Mouse (Mus musculus) heart, embryonic 15.5 days (tissue): Measurements from ENCODE around the gene Frem2. TPM values are rescaled to one million over a fixed set of nuclear protein-coding genes. Genes with fewer than 3 reads are reported as not detected.

Experiments
- ATAC-seq: fragments of 200-750 bp; cut with Nextera tagmentation; replicated peaks from 2 replicates; pipeline ENCODE4 v1.8.0; 2017; ENCODE audit warnings: low read depth, moderate TSS enrichment; ENCODE audit not compliant: insufficient number of reproducible peaks, insufficient read depth, low FRiP score
- H3K27ac ChIP-seq: fragments of 300-500 bp; sonication (generic); 2 replicates; pipeline ENCODE4 v1.5.1; 2015; ENCODE audit warnings: mild to moderate bottlenecking, inconsistent platforms
- H3K27me3 ChIP-seq: fragments of 300-500 bp; sonication (generic); 2 replicates; pipeline ENCODE4 v1.6.1; 2015; ENCODE audit warnings: inconsistent platforms
- H3K36me3 ChIP-seq: fragments of 300-500 bp; sonication (generic); 2 replicates; pipeline ENCODE4 v1.6.1; 2015; ENCODE audit warnings: mild to moderate bottlenecking, inconsistent platforms
- H3K4me1 ChIP-seq: fragments of 300-500 bp; sonication (generic); replicated peaks from 2 replicates; pipeline ENCODE4 v1.6.1; 2015; ENCODE audit warnings: inconsistent platforms
- H3K4me2 ChIP-seq: fragments of 300-500 bp; sonication (generic); 2 replicates; pipeline ENCODE4 v1.6.1; 2015; ENCODE audit warnings: inconsistent platforms, mild to moderate bottlenecking, moderate library complexity
- H3K4me3 ChIP-seq: fragments of 300-500 bp; sonication (generic); 2 replicates; pipeline ENCODE4 v1.5.1; 2015; ENCODE audit warnings: mild to moderate bottlenecking, inconsistent platforms
- H3K9ac ChIP-seq: fragments of 300-500 bp; sonication (generic); 2 replicates; pipeline ENCODE4 v1.6.1; 2015; ENCODE audit warnings: mild to moderate bottlenecking, inconsistent platforms
- H3K9me3 ChIP-seq: fragments of 300-500 bp; sonication (generic); replicated peaks from 2 replicates; pipeline ENCODE4 v1.6.1; 2016; ENCODE audit warnings: inconsistent platforms
- WGBS: fragments of 180-500 bp; shearing (Covaris S2); methylation state at CpG from one replicate; pipeline ENCODE4 v1.1.7; 2015; ENCODE audit warnings: mixed read lengths; 5-methylcytosine and 5-hydroxymethylcytosine counted together
- polyA plus RNA-seq: library from polyadenylated mRNA; unstranded; fragments of >200 nt; fragmentation: Nextera tagmentation; extraction: Ambion mirVana; gene quantifications from 2 replicates; pipeline ENCODE4 v1.2.1, GENCODE M21; 2015

Gene Frem2
- polyA plus RNA-seq, 1 experiment from 2014 or later, result 2.2 TPM

DNA sequence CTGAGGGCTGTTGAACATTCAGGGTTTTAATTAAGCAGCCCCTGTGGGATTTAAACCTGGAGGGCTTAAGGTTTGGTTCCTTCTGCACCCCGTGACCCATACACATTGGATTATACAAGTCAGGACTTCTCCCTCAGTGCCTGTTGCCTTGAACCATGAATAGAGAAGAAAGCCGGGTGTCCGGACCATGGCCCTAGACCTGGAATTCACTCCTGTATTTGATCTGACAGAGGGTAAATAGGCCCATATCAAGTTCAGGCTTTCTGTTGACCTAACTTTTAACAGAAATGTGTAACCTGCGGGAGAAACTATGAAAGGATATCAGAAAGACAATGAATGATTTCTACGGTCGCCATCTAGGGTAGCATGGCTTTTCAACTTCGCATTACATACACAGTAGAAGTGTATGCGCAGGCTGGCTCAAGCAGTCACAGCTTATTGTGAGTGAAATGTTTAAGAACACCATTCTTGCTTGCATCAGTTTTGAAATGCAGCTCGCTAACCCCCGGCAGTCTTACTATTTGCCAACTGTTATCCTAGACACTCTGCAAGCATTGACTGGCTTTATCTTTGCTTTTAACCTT, 77.9 kb downstream of the Frem2 start:
- H3K4me3 ChIP-seq, result no peak overlapping the region
- no peak overlapping the region for H3K9ac ChIP-seq
- H3K4me2 ChIP-seq, result no peak overlapping the region
- H3K27ac ChIP-seq, result no peak overlapping the region
- no peaks in the 10 kb centered on the region for H3K36me3 ChIP-seq
- H3K4me1 ChIP-seq, result no peaks in the 10 kb centered on the region
- no peaks in the 10 kb centered on the region for H3K9me3 ChIP-seq
- no peak for ATAC-seq
- no peaks in the 10 kb centered on the region for H3K27me3 ChIP-seq
- WGBS, result 82% methylated on average over 10 of the region's 10 CpGs

DNA sequence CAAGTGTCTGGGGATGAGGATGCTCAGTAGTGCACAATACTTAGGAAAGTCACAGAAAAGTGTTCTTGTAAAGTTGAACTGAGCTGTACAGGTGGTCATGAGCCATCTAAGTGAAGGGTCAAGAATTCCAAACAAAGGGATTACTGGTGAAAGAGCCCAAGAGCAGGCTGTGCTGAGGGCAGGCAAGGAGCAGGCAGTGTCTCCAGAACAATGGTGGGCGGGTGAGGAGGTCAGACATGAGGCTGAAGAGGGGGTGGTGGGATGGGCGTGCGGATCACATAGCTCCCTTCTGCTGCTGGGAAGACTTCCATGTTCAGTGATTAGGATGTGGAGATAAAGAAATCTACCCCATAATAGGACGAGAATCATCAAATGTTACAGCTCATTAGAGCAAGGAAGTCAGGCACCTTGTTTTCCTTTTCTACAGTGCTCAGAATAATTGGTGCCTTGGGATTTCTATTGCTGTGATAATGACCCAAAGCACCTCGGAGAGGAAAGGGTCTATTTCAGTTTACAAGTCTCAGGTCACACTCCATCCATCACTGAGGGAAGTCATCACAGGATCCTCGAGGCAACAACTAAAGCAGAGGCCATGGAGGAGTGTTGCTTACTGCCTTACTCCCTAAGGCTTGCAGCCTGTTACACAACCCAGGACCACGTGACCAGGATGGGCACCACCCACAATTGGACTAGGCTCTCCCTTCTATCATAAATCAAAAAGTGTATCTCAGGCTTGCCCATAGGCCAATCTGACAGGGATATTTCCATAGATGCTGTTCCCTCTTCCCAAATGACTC, 80.6 kb downstream of the Frem2 start:
- 55% methylated on average over 7 of the region's 7 CpGs for WGBS
- no peaks in the 10 kb centered on the region for H3K4me1 ChIP-seq
- H3K4me2 ChIP-seq, result no peak overlapping the region
- no peaks in the 10 kb centered on the region for H3K36me3 ChIP-seq
- H3K27me3 ChIP-seq, result no peaks in the 10 kb centered on the region
- no peak for ATAC-seq
- H3K4me3 ChIP-seq, result no peak overlapping the region
- H3K27ac ChIP-seq, result no peak overlapping the region
- H3K9ac ChIP-seq, result no peak overlapping the region
- H3K9me3 ChIP-seq, result no peaks in the 10 kb centered on the region

DNA sequence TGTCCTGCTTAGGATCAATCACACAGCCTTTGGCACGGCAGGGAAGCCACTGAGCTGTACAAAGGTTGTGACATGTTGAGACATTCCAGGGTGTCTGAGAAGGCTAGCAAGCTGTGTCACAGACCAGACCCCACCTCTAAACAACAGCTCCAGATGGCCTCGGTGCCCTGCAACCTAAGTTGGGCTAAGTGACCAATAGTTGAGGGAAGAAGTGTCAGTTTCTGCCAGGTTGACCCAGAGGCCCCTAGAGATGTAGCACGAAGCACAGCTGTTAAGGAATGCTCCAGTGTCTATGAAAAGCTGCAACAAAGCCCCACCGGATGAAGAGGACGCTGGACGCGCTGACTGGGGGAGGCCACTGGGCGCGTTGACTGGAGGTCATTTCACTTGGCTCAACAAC, 83.0 kb downstream of the Frem2 start:
- Histone ChIP-seq H3K9me3 (no peaks in the 10 kb centered on the region), H3K36me3 (no peaks in the 10 kb centered on the region), H3K4me2 (no peak overlapping the region), H3K4me1 (no peaks in the 10 kb centered on the region), H3K27ac (no peak overlapping the region), H3K27me3 (no peaks in the 10 kb centered on the region), H3K4me3 (no peak overlapping the region), H3K9ac (no peak overlapping the region)
- WGBS, result 51% methylated on average over 9 of the region's 9 CpGs
- ATAC-seq, result no peak

DNA sequence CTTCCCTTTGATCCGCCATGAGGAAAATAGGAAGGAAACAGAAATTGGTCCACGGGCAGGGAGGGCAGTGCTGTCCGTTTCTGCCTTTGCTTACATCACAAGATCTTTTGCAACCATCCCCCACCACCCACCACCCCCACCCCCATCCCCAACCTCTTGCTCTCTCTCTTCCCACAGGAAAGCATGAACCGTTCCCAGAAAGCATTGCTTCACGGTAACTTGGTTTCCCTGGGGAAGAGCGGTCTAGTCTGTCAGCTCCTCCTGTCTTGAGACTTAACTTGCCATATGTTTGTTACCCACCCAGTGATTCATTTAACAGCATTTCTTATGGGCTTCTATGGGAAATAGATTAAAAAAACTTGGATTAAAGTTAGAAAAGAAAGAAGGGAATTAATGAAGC, 85.5 kb downstream of the Frem2 start:
- H3K4me1 ChIP-seq, result no peaks in the 10 kb centered on the region
- WGBS, result 68% methylated on average over 6 of the region's 6 CpGs
- no peak for ATAC-seq

DNA sequence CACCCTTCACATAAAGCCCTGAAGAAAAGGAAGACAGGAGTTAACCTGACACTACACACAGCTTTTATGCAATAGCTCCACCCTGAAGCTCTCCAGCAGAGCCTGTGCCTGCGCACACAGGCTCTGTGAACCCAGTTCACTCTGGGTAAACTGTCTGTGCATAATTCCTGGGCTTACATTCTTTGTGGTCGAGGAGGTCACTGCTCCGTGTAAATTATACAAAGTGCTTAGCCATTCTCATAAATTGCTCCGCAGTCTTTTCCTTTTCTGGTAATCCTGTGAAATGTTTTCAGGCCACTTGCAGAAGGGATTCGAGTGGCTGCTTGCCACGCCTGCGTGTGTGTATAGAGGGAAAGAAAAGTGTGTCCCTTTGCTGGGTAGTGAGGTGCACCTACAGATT, 92.6 kb downstream of the Frem2 start:
- H3K9ac ChIP-seq, result no peak overlapping the region
- H3K27me3 ChIP-seq, result no peaks in the 10 kb centered on the region
- H3K4me3 ChIP-seq, result no peak overlapping the region
- 69% methylated on average over 7 of the region's 7 CpGs for WGBS
- no peaks in the 10 kb centered on the region for H3K4me1 ChIP-seq
- no peak for ATAC-seq
- no peaks in the 10 kb centered on the region for H3K36me3 ChIP-seq
- H3K27ac ChIP-seq, result no peak overlapping the region
- no peak overlapping the region for H3K4me2 ChIP-seq
- no peaks in the 10 kb centered on the region for H3K9me3 ChIP-seq

More for the DNA sequence above, 85.5 kb downstream of the Frem2 start:
- no peak overlapping the region for H3K4me3 ChIP-seq
- no peak overlapping the region for H3K27ac ChIP-seq
- no peak overlapping the region for H3K4me2 ChIP-seq
- H3K9me3 ChIP-seq, result no peaks in the 10 kb centered on the region
- H3K27me3 ChIP-seq, result no peaks in the 10 kb centered on the region
- no peaks in the 10 kb centered on the region for H3K36me3 ChIP-seq
- no peak overlapping the region for H3K9ac ChIP-seq

DNA sequence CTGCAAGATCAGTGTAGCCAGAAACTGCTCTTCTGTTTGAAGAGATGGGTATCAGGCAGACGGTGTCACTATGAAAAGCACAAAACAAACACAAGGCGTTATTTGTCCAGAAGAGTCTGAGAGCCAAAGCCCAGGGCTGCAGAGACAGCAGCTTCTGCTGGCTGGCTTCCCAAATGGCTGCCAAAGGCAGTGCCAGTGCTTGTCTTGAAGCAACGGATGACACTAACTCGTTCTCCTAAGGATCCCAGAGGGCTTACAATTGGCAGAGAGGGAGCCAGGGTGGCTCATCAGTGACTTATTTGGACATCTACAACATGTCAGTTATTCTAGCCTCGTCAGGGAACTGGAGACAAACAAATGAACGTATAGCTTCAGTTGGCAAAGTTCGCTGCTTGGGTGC, 93.4 kb downstream of the Frem2 start:
- H3K27me3 ChIP-seq, result no peaks in the 10 kb centered on the region
- H3K9me3 ChIP-seq, result no peaks in the 10 kb centered on the region
- no peaks in the 10 kb centered on the region for H3K4me1 ChIP-seq
- no peak for ATAC-seq
- WGBS, result 48% methylated on average over 7 of the region's 7 CpGs
- no peak overlapping the region for H3K4me3 ChIP-seq
- no peak overlapping the region for H3K9ac ChIP-seq
- H3K27ac ChIP-seq, result no peak overlapping the region
- H3K36me3 ChIP-seq, result no peaks in the 10 kb centered on the region
- no peak overlapping the region for H3K4me2 ChIP-seq

DNA sequence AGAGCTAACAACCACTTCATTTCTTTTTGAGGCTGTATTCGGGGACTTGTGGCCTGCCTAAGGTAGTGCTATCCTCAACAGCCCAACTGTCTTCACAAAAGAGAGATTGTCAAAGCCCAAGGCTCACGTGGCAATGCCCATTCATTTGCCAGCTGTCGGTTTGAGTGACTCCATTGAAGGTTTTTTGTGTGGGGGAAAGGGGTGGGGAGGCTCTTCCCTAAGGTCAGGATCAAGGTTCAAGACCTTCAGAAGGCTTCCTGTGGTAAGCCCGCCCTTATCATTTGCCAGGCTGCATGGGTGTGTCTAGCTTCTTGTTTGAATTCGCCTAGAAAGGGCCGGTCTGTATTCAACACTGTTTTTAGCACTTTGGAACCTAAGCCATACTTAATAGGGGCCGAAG, 95.3 kb downstream of the Frem2 start:
- WGBS, result 70% methylated on average over 7 of the region's 7 CpGs
- no peaks in the 10 kb centered on the region for H3K27me3 ChIP-seq

DNA sequence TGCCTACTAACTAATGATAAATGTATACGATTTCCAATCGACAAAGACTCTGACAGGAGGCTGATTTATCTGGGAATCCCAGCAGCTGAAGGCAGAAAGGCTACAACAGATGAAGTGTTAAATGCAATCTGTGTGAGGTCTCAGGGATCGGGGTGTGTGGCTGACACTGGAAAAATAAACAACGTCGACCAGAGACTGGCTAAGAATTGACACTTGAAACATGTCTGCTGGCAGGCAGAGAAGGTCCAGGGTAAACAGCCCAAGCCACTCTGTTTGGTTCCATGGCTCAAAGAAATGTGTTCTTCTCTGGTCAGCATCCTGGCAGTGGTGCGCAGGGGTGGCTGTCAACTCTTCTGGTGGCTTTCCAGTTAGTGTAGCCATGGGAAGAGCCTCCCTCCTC, 98.1 kb downstream of the Frem2 start:
- Histone ChIP-seq H3K36me3 (no peaks in the 10 kb centered on the region), H3K27ac (no peak overlapping the region), H3K9me3 (no peaks in the 10 kb centered on the region), H3K9ac (no peak overlapping the region), H3K4me2 (no peak overlapping the region), H3K4me1 (peaks cover 4% of the 10 kb centered on the region; the same call in 1 of the 2 replicates), H3K27me3 (no peaks in the 10 kb centered on the region), H3K4me3 (no peak overlapping the region)
- WGBS, result 29% methylated on average over 6 of the region's 6 CpGs
- ATAC-seq, result no peak

More for the DNA sequence above, 95.3 kb downstream of the Frem2 start:
- no peak overlapping the region for H3K9ac ChIP-seq
- H3K4me2 ChIP-seq, result no peak overlapping the region
- H3K9me3 ChIP-seq, result no peaks in the 10 kb centered on the region
- no peak overlapping the region for H3K4me3 ChIP-seq
- no peaks in the 10 kb centered on the region for H3K36me3 ChIP-seq
- H3K27ac ChIP-seq, result no peak overlapping the region
- H3K4me1 ChIP-seq, result no peaks in the 10 kb centered on the region
- ATAC-seq, result no peak

DNA sequence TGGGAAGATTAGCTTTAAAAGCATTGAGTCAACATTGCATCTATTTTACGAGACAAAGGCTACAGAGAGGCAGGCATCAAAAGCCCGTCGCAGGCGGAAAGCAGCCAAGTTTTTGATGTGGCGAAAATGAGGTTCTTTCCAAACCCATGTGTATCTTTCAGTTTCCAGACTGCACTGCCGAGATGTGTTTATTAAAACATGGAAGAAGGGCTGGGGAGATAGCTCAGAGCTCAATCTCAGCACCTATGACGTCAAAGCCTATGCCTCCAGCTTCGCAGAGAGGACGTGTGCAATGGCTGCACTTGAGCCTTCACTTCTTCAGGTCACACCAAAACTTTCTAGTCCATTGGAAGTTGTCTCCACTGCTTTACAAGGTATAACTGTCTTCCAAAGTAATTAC, 98.9 kb downstream of the Frem2 start:
- H3K4me2 ChIP-seq, result no peak overlapping the region
- 72% methylated on average over 9 of the region's 9 CpGs for WGBS

DNA sequence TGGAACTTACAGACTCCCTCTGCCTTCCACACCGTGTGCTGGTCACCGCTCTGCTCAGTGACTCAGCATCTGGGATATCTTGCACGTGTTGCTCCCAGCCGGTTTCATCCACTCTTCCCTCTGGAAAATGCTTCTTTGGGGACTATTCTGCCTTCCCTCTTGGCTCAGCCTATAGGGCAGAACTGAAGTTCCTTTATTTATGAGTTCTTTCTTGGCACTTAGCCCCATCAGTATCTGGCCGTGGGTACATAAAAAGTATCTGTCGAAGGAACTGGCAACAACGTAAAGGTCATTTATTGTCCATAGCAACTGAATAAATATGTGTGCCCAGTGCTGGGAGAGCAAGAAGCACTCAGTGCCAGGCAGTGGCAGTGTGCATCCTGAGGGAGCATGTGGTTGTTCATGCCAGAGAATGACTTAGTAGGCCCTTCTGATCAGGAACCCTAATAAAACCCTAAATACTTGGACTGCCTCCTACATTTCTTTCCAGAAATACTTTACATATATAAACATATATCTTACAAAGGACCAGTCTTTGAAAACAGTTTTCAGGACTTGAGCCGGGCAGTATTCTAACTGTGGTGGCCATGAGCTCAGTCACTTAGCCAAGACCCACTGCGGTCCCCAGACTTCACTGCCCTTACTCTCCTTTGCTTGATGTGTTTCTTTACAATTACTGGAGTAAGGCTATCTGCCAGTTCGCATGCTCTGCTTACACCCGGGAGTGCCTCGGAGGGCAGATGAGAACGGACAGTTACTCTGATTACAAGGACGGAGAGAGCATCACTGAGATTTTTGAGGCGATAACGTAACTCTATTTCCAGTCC, 99.6 kb downstream of the Frem2 start:
- WGBS, result 62% methylated on average over 16 of the region's 16 CpGs
- Histone ChIP-seq H3K9me3 (no peaks in the 10 kb centered on the region), H3K4me1 (peaks cover 4% of the 10 kb centered on the region; the same call in 1 of the 2 replicates), H3K9ac (no peak overlapping the region), H3K36me3 (no peaks in the 10 kb centered on the region), H3K4me2 (no peak overlapping the region), H3K27ac (no peak overlapping the region), H3K27me3 (no peaks in the 10 kb centered on the region), H3K4me3 (no peak overlapping the region)
- no peak for ATAC-seq

More for the DNA sequence above, 98.9 kb downstream of the Frem2 start:
- no peaks in the 10 kb centered on the region for H3K27me3 ChIP-seq
- H3K27ac ChIP-seq, result no peak overlapping the region
- no peak overlapping the region for H3K9ac ChIP-seq
- ATAC-seq, result no peak
- H3K4me1 ChIP-seq, result peaks cover 4% of the 10 kb centered on the region; the same call in 1 of the 2 replicates
- H3K36me3 ChIP-seq, result no peaks in the 10 kb centered on the region
- H3K9me3 ChIP-seq, result no peaks in the 10 kb centered on the region
- no peak overlapping the region for H3K4me3 ChIP-seq
